Mouse (Mus musculus) ES-Bruce4 (cell line): ENCODE measurements at regions not wholly inside any gene's neighbourhood (a gene's known extent, or its start where the extent isn't known, plus 50 kb on each side); places are given as distances from the start of the nearest gene placed in this dataset.

Experiments used
- H3K27ac ChIP-seq: 2 replicates; pipeline ENCODE4 v1.5.1; 2012; ENCODE audit warnings: low read length, inconsistent platforms; ENCODE audit not compliant: insufficient read depth
- H3K27me3 ChIP-seq: 2 replicates; pipeline ENCODE4 v1.6.1; 2012; ENCODE audit warnings: mild to moderate bottlenecking, low read length, inconsistent platforms; ENCODE audit not compliant: control insufficient read depth, poor library complexity, insufficient read depth, severe bottlenecking
- H3K36me3 ChIP-seq: 2 replicates; pipeline ENCODE4 v1.6.1; 2012; ENCODE audit warnings: inconsistent platforms, mild to moderate bottlenecking, low read length, moderate library complexity; ENCODE audit not compliant: control insufficient read depth, poor library complexity, insufficient read depth, severe bottlenecking
- H3K4me1 ChIP-seq: one replicate; pipeline ENCODE4 v1.8.1; 2011; ENCODE audit warnings: low read length; ENCODE audit not compliant: control insufficient read depth, insufficient read depth
- H3K4me3 ChIP-seq: 2 replicates; pipeline ENCODE4 v1.5.1; 2011; ENCODE audit warnings: low read depth, mild to moderate bottlenecking, low read length
- H3K9ac ChIP-seq: 2 replicates; pipeline ENCODE4 v1.6.1; 2012; ENCODE audit warnings: low read depth, mild to moderate bottlenecking, inconsistent platforms; ENCODE audit not compliant: poor library complexity, severe bottlenecking
- H3K9me3 ChIP-seq: replicated peaks from 2 replicates; pipeline ENCODE4 v1.6.1; 2012; ENCODE audit warnings: mild to moderate bottlenecking, low read length, inconsistent platforms; ENCODE audit not compliant: control insufficient read depth, poor library complexity, insufficient read depth, severe bottlenecking
- CTCF ChIP-seq: IDR thresholded peaks from one replicate; pipeline ENCODE4 v1.8.1; 2011; ENCODE audit warnings: low read depth, low read length
- EP300 ChIP-seq: IDR thresholded peaks from 2 replicates; pipeline ENCODE4 v1.6.1; 2011; ENCODE audit warnings: low read depth, low read length; ENCODE audit not compliant: insufficient read depth
- POLR2A ChIP-seq: IDR thresholded peaks from one replicate; pipeline ENCODE4 v1.8.1; 2011; ENCODE audit warnings: low read length; ENCODE audit not compliant: insufficient read depth

- H3K9me3 ChIP-seq = no peaks in the 10 kb centered on the region
- H3K4me1 ChIP-seq = no peaks in the 10 kb centered on the region
- H3K4me3 ChIP-seq = no peak overlapping the region
- H3K9ac ChIP-seq = no peak overlapping the region
- no peaks in the 10 kb centered on the region for H3K27me3 ChIP-seq
- no peak for TF ChIP-seq CTCF
- no peaks in the 10 kb centered on the region for H3K36me3 ChIP-seq
- H3K27ac ChIP-seq = no peak overlapping the region
Measured at GRCm38 (mm10) chr6:66263918-66264317, 271.3 kb upstream of the Mad2l1 start.

GRCm38 (mm10) chr6:66268427-66268826 is 266.8 kb upstream of the Mad2l1 start:
- Histone ChIP-seq H3K9ac (no peak overlapping the region), H3K9me3 (no peaks in the 10 kb centered on the region), H3K27ac (no peak overlapping the region), H3K4me3 (no peak overlapping the region), H3K27me3 (no peaks in the 10 kb centered on the region), H3K4me1 (no peaks in the 10 kb centered on the region), H3K36me3 (no peaks in the 10 kb centered on the region)
- TF ChIP-seq CTCF (no peak), EP300 (no peak)

GRCm38 (mm10) chr6:66271414-66272206 is 263.6 kb upstream of the Mad2l1 start:
- no peak overlapping the region for H3K9ac ChIP-seq
- H3K4me3 ChIP-seq = no peak overlapping the region
- no peaks in the 10 kb centered on the region for H3K36me3 ChIP-seq
- TF ChIP-seq POLR2A (no peak), CTCF (no peak), EP300 (no peak)
- H3K27me3 ChIP-seq = no peaks in the 10 kb centered on the region
- no peak overlapping the region for H3K27ac ChIP-seq
- no peaks in the 10 kb centered on the region for H3K9me3 ChIP-seq
- no peaks in the 10 kb centered on the region for H3K4me1 ChIP-seq

GRCm38 (mm10) chr6:66272216-66272615 is 263.0 kb upstream of the Mad2l1 start:
- Histone ChIP-seq H3K4me1 (no peaks in the 10 kb centered on the region), H3K9ac (no peak overlapping the region), H3K27ac (no peak overlapping the region), H3K9me3 (no peaks in the 10 kb centered on the region), H3K36me3 (no peaks in the 10 kb centered on the region), H3K27me3 (no peaks in the 10 kb centered on the region), H3K4me3 (no peak overlapping the region)
- no peak for TF ChIP-seq EP300
- no peak for TF ChIP-seq POLR2A
- TF ChIP-seq CTCF = no peak

GRCm38 (mm10) chr6:66274737-66275136 is 260.5 kb upstream of the Mad2l1 start:
- no peaks in the 10 kb centered on the region for H3K27me3 ChIP-seq
- TF ChIP-seq CTCF (no peak), POLR2A (no peak), EP300 (no peak)
- H3K27ac ChIP-seq = no peak overlapping the region

GRCm38 (mm10) chr6:66280701-66281100 is 254.5 kb upstream of the Mad2l1 start:
- H3K9ac ChIP-seq = no peak overlapping the region
- TF ChIP-seq EP300 = no peak
- no peak for TF ChIP-seq POLR2A
- TF ChIP-seq CTCF = no peak
- H3K9me3 ChIP-seq = no peaks in the 10 kb centered on the region
- no peak overlapping the region for H3K4me3 ChIP-seq
- no peaks in the 10 kb centered on the region for H3K4me1 ChIP-seq
- no peaks in the 10 kb centered on the region for H3K27me3 ChIP-seq
- no peak overlapping the region for H3K27ac ChIP-seq
- no peaks in the 10 kb centered on the region for H3K36me3 ChIP-seq

More at GRCm38 (mm10) chr6:66274737-66275136, 260.5 kb upstream of the Mad2l1 start:
- Histone ChIP-seq H3K4me3 (no peak overlapping the region), H3K4me1 (no peaks in the 10 kb centered on the region), H3K9me3 (no peaks in the 10 kb centered on the region), H3K36me3 (no peaks in the 10 kb centered on the region), H3K9ac (no peak overlapping the region)
